Mouse (Mus musculus) v-Abl transformed pro-B cells (cell line): ENCODE results near the gene Eif4b.

Source experiments
- in situ Hi-C, 2 experiments: fragments of 400-800 bp; cut with MboI; formaldehyde crosslinking; loops; one replicate each; pipeline ENCODE4 v1.15.1; 2025; ENCODE audit not compliant: unreplicated experiment in 2 of 2

Eif4b gene

GRCm38 (mm10) chr15:102074070-102074731 is 628 bp downstream of the Eif4b start:
- in situ Hi-C loops: no loop called here

DNA sequence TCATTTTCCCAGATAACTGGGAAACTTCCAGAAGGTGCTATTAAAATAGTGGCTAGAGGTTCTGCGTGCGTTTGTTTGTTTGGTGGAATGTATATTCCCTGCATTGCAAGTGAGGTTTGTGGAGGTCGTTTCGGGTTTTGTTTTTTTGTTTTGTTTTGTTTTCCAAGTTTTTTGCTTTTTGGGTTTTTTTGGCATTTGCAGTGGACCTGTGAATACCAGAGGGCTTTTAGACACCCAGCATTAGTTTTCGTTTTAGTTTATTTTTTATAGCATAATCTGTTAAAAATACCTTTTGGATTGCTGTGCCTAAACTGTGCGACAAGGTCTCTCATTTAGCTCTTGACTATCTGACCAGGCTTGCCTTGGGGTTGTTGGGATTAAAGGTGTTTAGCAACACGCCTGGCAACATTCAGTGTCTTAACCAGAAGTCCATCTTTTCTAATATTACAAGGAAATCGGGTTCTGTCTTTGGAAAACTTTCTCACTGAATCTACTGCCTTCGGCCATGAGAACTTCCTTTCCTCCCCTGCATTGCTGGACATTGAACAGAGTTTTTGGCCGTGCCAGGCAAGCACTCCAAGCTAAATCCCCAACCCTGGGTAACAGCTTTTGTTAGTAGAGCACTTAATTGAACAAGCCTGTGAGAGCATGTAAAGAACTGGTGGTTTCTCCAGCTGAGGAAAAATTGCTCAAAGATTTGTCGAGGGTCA is 1.5 kb downstream of the Eif4b start:
- in situ Hi-C loops: loop anchor here in 1 of 2 experiments (25.0 kb wide), 1 partner anchor 1387 kb away; the partner anchor contains the start of gene Nckap1l

GRCm38 (mm10) chr15:102077111-102077677 is 3.6 kb downstream of the Eif4b start:
- in situ Hi-C loops: loop anchor here in 1 of 2 experiments (25.0 kb wide), 1 partner anchor 1385 kb away; the partner anchor contains the start of gene Nckap1l

GRCm38 (mm10) chr15:102079221-102079620 is 5.6 kb downstream of the Eif4b start:
- in situ Hi-C loops: loop anchor here in 1 of 2 experiments (25.0 kb wide), 1 partner anchor 1383 kb away; the partner anchor contains the start of gene Nckap1l

DNA sequence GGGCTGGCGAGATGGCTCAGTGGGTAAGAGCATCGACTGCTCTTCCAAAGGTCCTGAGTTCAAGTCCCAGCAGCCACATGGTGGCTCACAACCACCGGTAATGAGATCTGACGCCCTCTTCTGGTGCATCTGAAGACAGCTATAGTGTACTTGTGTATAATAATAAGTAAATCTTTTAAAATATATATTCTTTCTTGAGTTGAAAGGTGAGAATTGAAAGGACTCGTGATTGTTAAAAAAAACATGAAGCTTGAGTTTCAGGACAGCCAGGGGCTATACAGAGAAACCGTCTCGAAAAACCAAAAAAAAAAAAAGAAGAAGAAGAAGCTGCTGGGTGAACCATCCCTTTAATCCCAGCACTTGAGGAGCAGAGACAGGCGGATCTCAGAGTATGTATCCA is 6.4 kb downstream of the Eif4b start:
- in situ Hi-C loops: loop anchor here in 1 of 2 experiments (25.0 kb wide), 1 partner anchor 1382 kb away; the partner anchor contains the start of gene Nckap1l

DNA sequence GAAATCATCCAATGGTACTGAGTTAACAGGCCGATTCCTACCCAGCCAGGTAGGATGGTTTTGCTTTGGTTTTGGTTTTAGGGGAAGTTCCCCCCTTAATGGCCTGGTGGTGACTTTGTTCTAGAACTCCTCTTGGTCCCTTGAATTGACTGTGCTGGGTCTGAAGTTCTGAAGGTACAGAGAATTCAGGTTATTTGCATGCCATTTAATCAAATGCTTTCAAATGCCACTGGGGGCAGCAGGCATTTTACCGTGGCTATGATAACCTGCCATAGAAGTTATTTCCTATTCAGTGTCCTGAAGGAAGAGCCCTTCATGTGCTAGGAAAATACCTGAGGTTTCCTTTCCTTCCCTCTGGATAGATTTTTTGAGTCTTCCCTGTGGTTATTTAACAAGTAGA is 6.9 kb downstream of the Eif4b start:
- in situ Hi-C loops: loop anchor here in 1 of 2 experiments (25.0 kb wide), 1 partner anchor 1382 kb away; the partner anchor contains the start of gene Nckap1l

DNA sequence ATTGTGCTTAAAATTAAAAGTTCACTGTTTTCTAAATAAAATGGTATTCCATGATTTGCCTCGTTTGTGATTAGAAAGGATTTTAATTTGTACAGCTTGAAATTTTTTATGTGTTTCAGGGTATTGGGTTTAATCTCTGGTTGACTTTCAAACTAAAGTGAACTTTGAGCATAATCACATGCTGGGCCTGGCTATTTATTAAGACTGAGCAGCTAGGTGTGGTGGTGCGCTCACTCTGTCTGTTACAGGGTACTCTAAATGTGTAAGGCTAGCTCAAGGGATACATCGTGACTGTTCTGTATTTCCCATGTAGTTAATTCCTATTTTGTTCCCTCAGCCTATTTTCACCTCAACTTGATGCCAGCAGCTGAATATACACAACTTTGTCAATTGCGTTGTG is 8.6 kb downstream of the Eif4b start:
- in situ Hi-C loops: loop anchor here in 1 of 2 experiments (25.0 kb wide), 1 partner anchor 1380 kb away; the partner anchor contains the start of gene Nckap1l

DNA sequence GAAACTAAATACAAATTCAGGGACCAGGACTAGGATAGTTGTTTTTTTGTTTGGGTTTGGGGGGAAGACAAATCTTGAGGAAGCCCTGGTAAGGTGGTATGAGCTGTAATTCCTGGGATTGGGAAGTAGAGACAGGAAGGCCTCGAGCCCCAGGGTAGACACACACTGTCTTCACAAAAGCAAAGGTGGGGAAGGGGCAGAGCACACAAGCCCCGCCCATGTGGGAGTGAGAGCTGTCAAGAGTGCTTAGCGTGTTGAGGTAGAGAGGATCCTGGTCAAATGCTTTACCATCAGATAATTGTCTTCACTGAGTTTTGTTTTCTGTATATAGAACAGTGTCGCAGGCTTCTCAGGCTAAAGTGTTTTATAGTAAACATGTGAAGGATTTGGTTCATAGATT is 9.5 kb downstream of the Eif4b start:
- in situ Hi-C loops: loop anchor here in 1 of 2 experiments (25.0 kb wide), 1 partner anchor 1379 kb away; the partner anchor contains the start of gene Nckap1l

DNA sequence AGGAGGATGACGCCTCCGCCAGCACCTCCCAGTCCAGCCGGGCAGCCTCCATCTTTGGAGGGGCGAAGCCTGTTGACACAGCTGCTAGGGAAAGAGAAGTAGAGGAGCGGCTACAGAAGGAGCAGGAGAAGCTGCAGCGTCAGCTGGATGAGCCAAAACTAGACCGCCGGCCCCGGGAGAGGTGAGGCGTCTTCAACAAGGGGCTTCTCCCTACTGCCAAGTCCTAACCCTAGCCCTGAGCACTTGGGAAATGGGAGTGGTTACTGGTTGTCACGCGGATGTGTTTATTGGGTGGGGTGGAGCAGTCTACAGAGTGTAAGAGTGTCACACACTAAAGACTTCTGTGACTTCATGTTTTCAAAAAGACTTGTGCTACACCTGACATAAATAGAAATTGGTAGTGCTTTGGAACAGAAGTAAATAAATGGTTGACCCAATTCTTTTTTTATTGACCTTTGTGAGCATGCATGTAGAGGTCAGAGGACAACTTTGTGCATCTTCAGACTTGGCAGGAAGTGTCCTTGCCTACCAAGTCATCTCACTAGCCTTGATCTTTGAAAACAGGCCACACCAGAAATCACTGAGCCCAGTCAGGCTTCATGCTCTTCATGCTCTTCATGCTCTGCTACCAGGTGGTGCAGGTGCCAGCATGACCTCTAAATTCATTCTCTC is 16.5 kb downstream of the Eif4b start:
- in situ Hi-C loops: loop anchor here in 1 of 2 experiments (25.0 kb wide), 1 partner anchor 1372 kb away; the partner anchor contains the start of gene Nckap1l

- in situ Hi-C loops: loop anchor here in 1 of 2 experiments (25.0 kb wide), 1 partner anchor 1371 kb away; the partner anchor contains the start of gene Nckap1l
Observed at GRCm38 (mm10) chr15:102091063-102091679, 17.6 kb downstream of the Eif4b start.

DNA sequence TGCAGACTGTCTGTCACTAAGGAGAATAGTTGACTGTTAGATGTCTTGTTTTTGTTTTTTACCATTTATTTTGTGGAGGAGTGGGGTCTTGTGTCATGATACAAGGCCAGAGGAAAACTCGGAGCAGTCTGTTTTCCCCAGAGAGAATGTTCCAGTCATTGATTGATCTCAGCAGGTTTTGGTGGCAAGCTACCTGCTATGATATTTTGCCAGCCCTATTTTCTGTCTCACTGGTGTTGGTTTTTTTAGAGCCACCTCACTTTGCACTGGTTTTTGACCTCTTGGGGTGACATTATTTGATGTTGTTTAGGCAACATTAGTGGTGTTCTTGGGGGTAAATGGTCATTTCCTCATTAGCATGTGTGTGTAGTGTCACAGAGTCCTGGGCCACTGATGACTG is 18.1 kb downstream of the Eif4b start:
- in situ Hi-C loops: loop anchor here in 1 of 2 experiments (25.0 kb wide), 1 partner anchor 1371 kb away; the partner anchor contains the start of gene Nckap1l

DNA sequence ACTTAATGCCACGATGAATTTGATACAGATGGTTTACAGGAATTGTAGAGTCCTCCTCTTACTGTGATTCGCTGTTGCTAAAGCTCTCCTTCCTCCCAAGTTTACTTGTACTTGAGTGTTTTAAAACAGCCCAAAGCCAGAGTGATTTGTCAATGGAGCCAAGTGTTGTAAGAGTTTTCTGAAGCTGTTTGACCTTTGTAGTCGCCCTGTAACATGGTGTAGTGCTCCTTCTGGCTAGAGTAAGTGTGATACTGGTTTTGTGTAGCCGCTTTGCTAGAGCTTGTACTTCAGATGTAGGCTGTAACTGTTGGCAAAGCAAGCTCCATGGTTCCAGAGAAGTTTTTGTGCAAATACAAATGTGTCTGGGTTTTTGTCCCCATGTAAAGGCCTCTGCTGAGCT is 18.6 kb downstream of the Eif4b start:
- in situ Hi-C loops: loop anchor here in 1 of 2 experiments (25.0 kb wide), 1 partner anchor 1370 kb away; the partner anchor contains the start of gene Nckap1l

DNA sequence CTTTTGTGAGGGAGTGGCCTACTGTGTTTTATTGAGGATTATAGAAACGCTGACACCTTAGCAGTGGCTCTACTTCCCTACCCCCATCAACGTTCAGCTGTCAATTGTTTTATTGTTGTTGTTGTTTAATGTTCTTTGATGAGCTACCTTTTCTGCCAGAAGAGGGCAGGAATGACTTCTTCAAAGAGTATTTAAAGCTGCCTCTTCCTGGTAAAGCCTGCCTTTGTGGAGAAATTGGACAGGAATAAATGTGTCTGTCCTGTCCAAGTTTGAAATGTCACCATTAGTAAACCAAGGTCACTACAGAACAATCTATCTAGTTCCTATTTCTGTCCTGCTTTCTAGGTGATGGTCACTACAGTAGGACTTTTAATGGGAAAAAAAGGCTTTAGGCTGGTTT is 20.6 kb downstream of the Eif4b start:
- in situ Hi-C loops: loop anchor here in 1 of 2 experiments (25.0 kb wide), 1 partner anchor 1368 kb away; the partner anchor contains the start of gene Nckap1l

- in situ Hi-C loops: loop anchor here in 1 of 2 experiments (25.0 kb wide), 1 partner anchor 1367 kb away; the partner anchor contains the start of gene Nckap1l
Observed at GRCm38 (mm10) chr15:102094988-102095387, 21.4 kb downstream of the Eif4b start.

GRCm38 (mm10) chr15:102097147-102097915 is 23.8 kb downstream of the Eif4b start:
- in situ Hi-C loops: loop anchor here in 1 of 2 experiments (25.0 kb wide), 1 partner anchor 1365 kb away; the partner anchor contains the start of gene Nckap1l

DNA sequence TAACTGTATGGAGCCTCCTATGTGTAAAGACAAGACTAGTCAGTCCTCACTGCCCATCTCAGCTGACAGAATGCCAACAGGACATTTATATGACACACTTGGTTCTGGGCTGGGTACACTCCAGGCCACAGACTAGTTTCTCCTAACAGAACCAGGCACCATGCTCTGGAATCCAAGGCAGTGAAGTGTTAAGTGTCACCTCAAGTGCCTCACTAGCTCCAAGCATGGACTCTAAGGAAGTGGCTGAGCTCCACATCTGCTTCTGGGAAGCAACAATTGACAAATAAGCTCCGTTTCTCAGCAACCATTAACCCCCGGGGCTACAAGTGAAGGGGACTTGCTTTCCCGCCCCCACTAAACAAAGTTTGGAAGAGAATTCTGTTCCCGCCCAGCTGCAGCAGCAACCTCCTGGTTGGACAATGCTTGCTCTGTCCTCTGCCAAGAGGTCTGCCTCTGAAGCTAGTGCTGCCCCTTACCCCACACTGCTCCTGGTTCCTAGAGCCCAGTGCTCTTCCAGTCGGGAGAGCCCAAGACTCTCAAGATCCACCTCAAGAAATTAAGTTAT is 24.5 kb downstream of the Eif4b start:
- in situ Hi-C loops: loop anchor here in 1 of 2 experiments (25.0 kb wide), 1 partner anchor 1364 kb away; the partner anchor contains the start of gene Nckap1l

GRCm38 (mm10) chr15:102099260-102099659 is 25.7 kb downstream of the Eif4b start:
- in situ Hi-C loops: loop anchor here in 1 of 2 experiments (25.0 kb wide), 1 partner anchor 1363 kb away; the partner anchor contains the start of gene Nckap1l

DNA sequence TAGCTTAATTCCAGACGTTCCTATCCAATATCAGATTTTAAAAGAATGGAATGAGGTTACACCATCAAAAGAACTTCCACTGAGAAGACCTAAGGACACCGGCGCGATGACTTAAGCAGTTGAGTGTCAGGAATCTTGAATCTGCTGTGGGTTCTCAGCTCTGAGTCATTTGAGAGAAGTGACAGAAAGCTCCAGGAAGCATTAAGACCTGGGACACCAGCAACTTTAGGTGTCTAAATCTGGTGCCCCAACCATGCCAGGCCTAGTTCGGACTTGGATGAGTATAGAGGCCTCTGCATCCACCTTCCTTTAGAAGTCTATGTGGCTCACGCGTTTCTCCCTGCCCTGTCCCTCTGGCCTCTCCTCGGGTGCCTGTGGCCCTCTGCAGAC is 26.2 kb downstream of the Eif4b start:
- in situ Hi-C loops: loop anchor here in 1 of 2 experiments (25.0 kb wide), 1 partner anchor 1363 kb away; the partner anchor contains the start of gene Nckap1l
